Mouse (Mus musculus): ENCODE data around the gene Il17c.

The Il17c gene

GRCm38 (mm10) chr8:122395291-122395690, 26.5 kb upstream of the Il17c start:
- no peaks in the 10 kb centered on the region for H3K27me3 ChIP-seq (ENCODE audit: insufficient read depth, low read length)
- H3K4me3 ChIP-seq (replicated peaks; ENCODE audit: low read length), result no peak overlapping the region
- peaks cover 95% of the 10 kb centered on the region for H3K36me3 ChIP-seq (ENCODE audit: insufficient read depth, low read length)
- peaks cover 23% of the 10 kb centered on the region for H3K4me1 ChIP-seq (replicated peaks; ENCODE audit: low read depth, low read length)
- no peaks in the 10 kb centered on the region for H3K9me3 ChIP-seq (ENCODE audit: low read length)
- TF ChIP-seq POU5F1 (IDR thresholded peaks at IDR 0.05; ENCODE audit: borderline replicate concordance, low read length) (no peak), CTCF (conservative IDR thresholded peaks at IDR 0.05; ENCODE audit: low read length) (no peak), NANOG (IDR thresholded peaks at IDR 0.05; ENCODE audit: borderline replicate concordance, low read length) (no peak)

DNA sequence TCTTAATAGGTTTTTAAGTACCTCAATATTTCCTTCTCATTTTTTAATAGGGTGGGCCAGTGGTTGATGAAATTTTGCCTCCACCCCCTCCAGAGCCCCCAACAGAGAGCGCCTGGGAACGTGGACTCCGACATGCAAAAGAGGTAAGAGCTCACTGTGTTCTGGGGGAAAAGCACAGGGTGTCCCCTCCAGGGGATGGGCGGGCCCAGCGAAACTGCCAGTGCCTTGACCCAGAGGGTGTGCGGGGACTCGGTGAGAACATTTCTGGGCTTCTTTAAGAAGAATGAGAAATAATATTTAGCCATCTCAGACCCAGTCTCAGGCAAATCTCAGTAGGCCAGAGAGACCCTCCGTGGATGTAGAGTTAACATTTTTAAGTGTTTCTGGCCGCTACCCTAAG, 23.6 kb upstream of the Il17c start:
- TF ChIP-seq NANOG (IDR thresholded peaks at IDR 0.05; ENCODE audit: borderline replicate concordance, low read length) (no peak), POU5F1 (IDR thresholded peaks at IDR 0.05; ENCODE audit: borderline replicate concordance, low read length) (no peak), CTCF (conservative IDR thresholded peaks at IDR 0.05; ENCODE audit: low read length) (no peak)
- Histone ChIP-seq H3K9me3 (ENCODE audit: low read length) (no peaks in the 10 kb centered on the region), H3K36me3 (ENCODE audit: insufficient read depth, low read length) (peaks cover 96% of the 10 kb centered on the region), H3K27me3 (ENCODE audit: insufficient read depth, low read length) (no peaks in the 10 kb centered on the region), H3K4me3 (replicated peaks; ENCODE audit: low read length) (no peak overlapping the region), H3K4me1 (replicated peaks; ENCODE audit: low read depth, low read length) (peaks cover 15% of the 10 kb centered on the region)

DNA sequence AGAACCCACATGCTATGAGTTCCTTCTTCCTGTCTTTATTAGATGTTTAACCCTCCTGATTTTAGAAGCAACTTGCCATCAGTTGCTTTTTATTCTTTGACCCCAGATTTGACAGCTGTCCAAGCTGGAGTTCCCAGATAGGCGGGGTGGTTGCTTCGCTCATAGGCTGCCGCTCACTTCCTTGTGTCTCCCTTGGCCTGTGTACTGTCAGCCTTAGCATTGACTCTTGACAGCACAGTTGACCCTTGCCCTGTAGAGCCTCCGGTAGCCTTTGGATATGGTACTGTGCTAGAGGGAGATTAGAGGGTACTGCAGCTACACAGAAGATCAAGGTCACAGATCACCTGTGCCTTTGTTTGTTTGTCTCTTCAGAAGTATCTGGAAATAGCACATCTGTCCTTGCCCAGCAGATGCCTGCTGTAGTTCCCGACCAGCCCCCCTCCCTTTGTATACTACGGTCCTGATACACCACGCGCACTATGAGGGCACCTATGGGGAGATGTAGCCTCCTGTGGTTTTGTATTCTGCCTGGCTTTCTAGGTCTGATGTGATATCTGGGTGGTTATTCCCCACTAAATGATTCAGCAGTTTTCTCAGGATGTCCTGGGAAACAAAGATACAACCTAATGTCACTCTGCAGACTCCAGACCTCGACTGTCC, 16.5 kb upstream of the Il17c start:
- Histone ChIP-seq H3K36me3 (ENCODE audit: insufficient read depth, low read length) (peaks cover 99% of the 10 kb centered on the region), H3K9me3 (ENCODE audit: low read length) (no peaks in the 10 kb centered on the region), H3K4me3 (replicated peaks; ENCODE audit: low read length) (no peak overlapping the region), H3K27me3 (ENCODE audit: insufficient read depth, low read length) (no peaks in the 10 kb centered on the region), H3K4me1 (replicated peaks; ENCODE audit: low read depth, low read length) (peaks cover 20% of the 10 kb centered on the region)
- TF ChIP-seq NANOG (IDR thresholded peaks at IDR 0.05; ENCODE audit: borderline replicate concordance, low read length) (no peak), CTCF (conservative IDR thresholded peaks at IDR 0.05; ENCODE audit: low read length) (no peak), POU5F1 (IDR thresholded peaks at IDR 0.05; ENCODE audit: borderline replicate concordance, low read length) (no peak)

- peaks cover 99% of the 10 kb centered on the region for H3K36me3 ChIP-seq (ENCODE audit: insufficient read depth, low read length)
- H3K4me3 ChIP-seq (replicated peaks; ENCODE audit: low read length), result no peak overlapping the region
- no peaks in the 10 kb centered on the region for H3K9me3 ChIP-seq (ENCODE audit: low read length)
- peaks cover 42% of the 10 kb centered on the region for H3K4me1 ChIP-seq (replicated peaks; ENCODE audit: low read depth, low read length)
- no peaks in the 10 kb centered on the region for H3K27me3 ChIP-seq (ENCODE audit: insufficient read depth, low read length)
- TF ChIP-seq CTCF (conservative IDR thresholded peaks at IDR 0.05; ENCODE audit: low read length), result no peak
- TF ChIP-seq POU5F1 (IDR thresholded peaks at IDR 0.05; ENCODE audit: borderline replicate concordance, low read length), result no peak
- no peak for TF ChIP-seq NANOG (IDR thresholded peaks at IDR 0.05; ENCODE audit: borderline replicate concordance, low read length)
Measured at GRCm38 (mm10) chr8:122407678-122408077, 14.1 kb upstream of the Il17c start.

- no peak overlapping the region for H3K4me3 ChIP-seq (replicated peaks; ENCODE audit: low read length)
- H3K36me3 ChIP-seq (ENCODE audit: insufficient read depth, low read length), result peaks cover 99% of the 10 kb centered on the region
- no peaks in the 10 kb centered on the region for H3K27me3 ChIP-seq (ENCODE audit: insufficient read depth, low read length)
- peaks cover 57% of the 10 kb centered on the region for H3K4me1 ChIP-seq (replicated peaks; ENCODE audit: low read depth, low read length)
- TF ChIP-seq POU5F1 (IDR thresholded peaks at IDR 0.05; ENCODE audit: borderline replicate concordance, low read length) (no peak), CTCF (conservative IDR thresholded peaks at IDR 0.05; ENCODE audit: low read length) (no peak), NANOG (IDR thresholded peaks at IDR 0.05; ENCODE audit: borderline replicate concordance, low read length) (no peak)
- H3K9me3 ChIP-seq (ENCODE audit: low read length), result no peaks in the 10 kb centered on the region
Measured at GRCm38 (mm10) chr8:122414311-122414710, 7.5 kb upstream of the Il17c start.

DNA sequence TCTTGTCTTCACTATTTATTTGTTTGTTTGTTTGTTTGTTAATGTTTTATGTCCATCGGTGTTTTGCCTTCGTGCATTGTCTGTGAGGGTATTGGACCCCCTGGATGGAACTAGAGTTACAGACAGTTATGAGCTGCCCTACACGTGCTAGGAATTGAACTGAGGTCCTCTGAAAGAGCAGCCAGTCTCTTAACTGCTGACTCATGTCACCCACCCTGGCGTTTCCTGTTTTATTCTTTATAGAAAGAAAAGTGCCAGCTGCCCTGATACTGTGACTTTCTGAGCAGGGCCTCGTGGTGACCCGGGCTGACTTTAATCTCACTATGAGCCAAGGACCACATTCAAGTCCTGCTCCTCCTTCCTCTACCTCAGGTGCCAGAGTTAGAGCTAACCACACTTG, 6.3 kb upstream of the Il17c start:
- TF ChIP-seq POU5F1 (IDR thresholded peaks at IDR 0.05; ENCODE audit: borderline replicate concordance, low read length) (no peak), CTCF (conservative IDR thresholded peaks at IDR 0.05; ENCODE audit: low read length) (no peak), NANOG (IDR thresholded peaks at IDR 0.05; ENCODE audit: borderline replicate concordance, low read length) (no peak)
- peaks cover 47% of the 10 kb centered on the region for H3K4me1 ChIP-seq (replicated peaks; ENCODE audit: low read depth, low read length)
- H3K9me3 ChIP-seq (ENCODE audit: low read length), result no peaks in the 10 kb centered on the region
- H3K27me3 ChIP-seq (ENCODE audit: insufficient read depth, low read length), result no peaks in the 10 kb centered on the region
- no peak overlapping the region for H3K4me3 ChIP-seq (replicated peaks; ENCODE audit: low read length)
- H3K36me3 ChIP-seq (ENCODE audit: insufficient read depth, low read length), result peaks cover 86% of the 10 kb centered on the region

DNA sequence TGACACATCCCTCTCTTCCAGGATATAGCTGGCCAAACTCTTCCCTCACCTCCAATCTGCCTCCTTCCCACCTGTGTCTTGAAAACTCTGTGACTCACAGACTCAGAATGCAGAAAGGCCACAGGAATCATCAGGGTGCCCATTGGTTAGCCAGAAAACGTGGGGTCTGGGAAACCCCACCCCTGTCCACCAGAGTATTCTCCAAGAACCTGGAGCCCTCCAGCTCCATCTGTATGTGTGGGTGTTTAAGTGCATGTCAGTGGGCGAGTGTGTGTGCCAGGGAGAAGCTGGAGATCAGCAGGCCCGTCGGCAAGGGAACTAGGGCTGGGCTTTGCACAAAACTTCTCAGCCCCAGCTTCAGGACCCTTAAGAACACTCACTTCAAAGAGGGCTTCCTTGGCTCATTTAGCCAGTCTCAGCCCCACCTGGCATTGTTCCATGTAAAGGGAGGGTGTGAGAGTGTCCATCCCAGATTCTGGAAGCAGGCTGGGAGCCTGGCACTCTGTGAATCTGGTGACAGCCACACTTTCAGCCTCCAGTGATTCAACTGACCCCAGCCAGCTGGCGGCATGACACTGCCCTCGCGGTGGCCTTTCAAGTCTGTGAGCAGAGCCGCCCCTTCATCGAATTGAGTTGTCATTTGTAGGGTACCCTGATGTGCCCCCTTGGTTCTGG, 1.8 kb upstream of the Il17c start:
- H3K4me3 ChIP-seq (replicated peaks; ENCODE audit: low read length), result no peak overlapping the region
- TF ChIP-seq POU5F1 (IDR thresholded peaks at IDR 0.05; ENCODE audit: borderline replicate concordance, low read length) (no peak), NANOG (IDR thresholded peaks at IDR 0.05; ENCODE audit: borderline replicate concordance, low read length) (no peak), CTCF (conservative IDR thresholded peaks at IDR 0.05; ENCODE audit: low read length) (no peak)
- H3K4me1 ChIP-seq (replicated peaks; ENCODE audit: low read depth, low read length), result peaks cover 38% of the 10 kb centered on the region
- no peaks in the 10 kb centered on the region for H3K27me3 ChIP-seq (ENCODE audit: insufficient read depth, low read length)
- peaks cover 42% of the 10 kb centered on the region for H3K36me3 ChIP-seq (ENCODE audit: insufficient read depth, low read length)
- H3K9me3 ChIP-seq (ENCODE audit: low read length), result no peaks in the 10 kb centered on the region

GRCm38 (mm10) chr8:122423217-122423616, 1.4 kb downstream of the Il17c start:
- Histone ChIP-seq H3K36me3 (ENCODE audit: insufficient read depth, low read length) (peaks cover 10% of the 10 kb centered on the region), H3K9me3 (ENCODE audit: low read length) (no peaks in the 10 kb centered on the region), H3K4me1 (replicated peaks; ENCODE audit: low read depth, low read length) (peaks cover 42% of the 10 kb centered on the region), H3K4me3 (replicated peaks; ENCODE audit: low read length) (peak overlapping the region; percentile 59), H3K27me3 (ENCODE audit: insufficient read depth, low read length) (peaks cover 2% of the 10 kb centered on the region; the same call in 1 of the 2 replicates)
- TF ChIP-seq NANOG (IDR thresholded peaks at IDR 0.05; ENCODE audit: borderline replicate concordance, low read length) (no peak), POU5F1 (IDR thresholded peaks at IDR 0.05; ENCODE audit: borderline replicate concordance, low read length) (no peak), CTCF (conservative IDR thresholded peaks at IDR 0.05; ENCODE audit: low read length) (no peak)
